Mouse (Mus musculus) testis, adult 2 months (tissue): ENCODE data around the gene Cmtm3. TPM values are rescaled to one million over a fixed set of nuclear protein-coding genes. Genes with fewer than 3 reads are reported as not detected.
A peak's percentile ranks its signal among the peaks of the same experiment; 100 is the strongest.
"Not testable (repeated sequence)": the region's sequence is repeated elsewhere in the genome, so short reads cannot be mapped to it uniquely, and the experiment has no call there.

ENCODE experiments used
- H3K27ac ChIP-seq: fragments of 200-500 bp; 2 replicates; pipeline ENCODE4 v1.5.1; 2012; ENCODE audit warnings: low read depth, low read length; ENCODE audit not compliant: control insufficient read depth, insufficient read depth
- H3K27me3 ChIP-seq: fragments of 200-500 bp; 2 replicates; pipeline ENCODE4 v1.6.1; 2012; ENCODE audit warnings: mild to moderate bottlenecking, low read length, moderate library complexity; ENCODE audit not compliant: control insufficient read depth, insufficient read depth
- H3K36me3 ChIP-seq: fragments of 200-500 bp; 2 replicates; pipeline ENCODE4 v1.6.1; 2012; ENCODE audit warnings: mild to moderate bottlenecking, low read length; ENCODE audit not compliant: control insufficient read depth, insufficient read depth
- H3K4me1 ChIP-seq: fragments of 200-500 bp; 2 replicates; pipeline ENCODE4 v1.6.1; 2012; ENCODE audit warnings: low read length; ENCODE audit not compliant: control insufficient read depth, insufficient read depth
- H3K4me3 ChIP-seq: fragments of 200-500 bp; 2 replicates; pipeline ENCODE4 v1.5.1; 2012; ENCODE audit warnings: low read depth, mild to moderate bottlenecking, low read length, moderate library complexity, mixed read lengths; ENCODE audit not compliant: control insufficient read depth
- CTCF ChIP-seq: fragments of 200-500 bp; IDR thresholded peaks from 2 replicates; pipeline ENCODE4 v1.5.1; 2012; ENCODE audit warnings: low read depth, mild to moderate bottlenecking, inconsistent platforms, low read length, moderate library complexity; ENCODE audit not compliant: control insufficient read depth, insufficient read depth, insufficient replicate concordance
- POLR2A ChIP-seq: fragments of 200-500 bp; IDR thresholded peaks from 2 replicates; pipeline ENCODE4 v1.6.1; 2012; ENCODE audit warnings: low read depth, mild to moderate bottlenecking, inconsistent platforms, low read length, moderate library complexity; ENCODE audit not compliant: control insufficient read depth
- polyA plus RNA-seq: library from polyadenylated mRNA; depleted of rRNA; stranded (reverse); fragments of >200 nt; gene quantifications from 2 replicates; pipeline ENCODE4 v1.2.3, GENCODE M21; 2012; rRNA removed

The Cmtm3 gene
- polyA plus RNA-seq = 12.9 and 14.9 TPM in 2 replicates

DNA sequence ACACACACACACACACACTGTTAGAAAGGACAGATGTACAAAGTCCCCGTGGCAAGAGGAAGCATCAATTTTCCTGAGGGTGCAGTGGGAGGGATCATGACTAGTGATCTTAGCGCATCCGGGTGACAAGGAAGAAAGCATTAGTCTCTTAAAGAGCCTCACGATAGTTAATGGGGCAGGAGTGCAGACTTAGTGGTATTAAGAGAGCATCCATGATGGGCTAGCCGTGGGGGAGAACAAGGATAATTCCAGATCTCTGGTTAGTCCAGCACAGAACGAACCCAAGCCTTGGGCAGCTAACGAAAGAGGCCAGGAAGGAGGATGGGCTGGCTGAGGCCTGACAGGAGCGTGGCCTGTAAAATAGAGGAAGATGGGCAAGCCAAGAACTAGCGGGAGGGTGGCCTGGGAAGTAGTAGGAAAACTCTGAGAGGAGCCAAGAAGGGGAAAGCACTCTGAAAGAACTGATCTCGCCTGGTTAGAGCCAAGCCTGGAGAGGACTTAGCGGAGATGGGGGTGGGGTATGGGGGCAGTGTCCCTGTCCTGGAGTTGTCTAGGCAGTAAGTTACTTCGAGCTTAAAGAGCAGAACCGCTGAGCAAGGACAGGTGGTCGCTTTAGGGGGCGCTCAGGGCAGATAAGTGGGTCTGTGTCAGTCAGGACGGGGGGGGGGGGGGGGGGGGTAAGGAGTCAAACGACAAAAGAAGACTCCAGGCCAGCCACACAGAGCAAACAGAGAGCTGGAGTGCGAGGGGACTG is at the start of gene Cmtm3:
Gene Cmtm3, plus strand, starts transcription at position 182 of the 754 bp plus-strand sequence.
- Histone ChIP-seq H3K36me3 (no peaks in the 10 kb centered on the region), H3K4me3 (peak within 1 kb of the TSS; percentile 73), H3K27ac (peak within 1 kb of the TSS; percentile 65; the same call in 1 of the 2 replicates), H3K27me3 (no peaks in the 10 kb centered on the region), H3K4me1 (peaks cover 13% of the 10 kb centered on the region)
- no peak for TF ChIP-seq CTCF
- no peak for TF ChIP-seq POLR2A

DNA sequence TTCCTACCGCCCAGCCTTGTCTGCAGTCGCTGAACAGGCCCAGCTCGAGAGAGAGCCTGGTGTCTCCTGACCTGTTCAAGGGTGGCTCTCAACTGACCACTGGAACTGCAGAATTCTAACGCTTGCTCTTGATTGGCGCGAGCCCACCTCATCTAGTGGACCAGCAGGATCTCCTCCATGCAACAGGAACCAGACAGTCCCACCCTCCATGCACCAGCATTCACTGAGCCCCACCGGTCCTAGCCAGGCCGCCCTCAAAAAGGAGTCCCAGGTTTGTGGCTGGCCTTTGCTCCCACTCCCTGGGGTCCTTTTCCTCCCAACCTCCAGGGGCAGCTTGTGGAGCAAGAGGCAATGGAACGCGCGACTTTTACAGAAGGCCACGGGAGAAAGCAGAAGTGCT is 46.1 kb upstream of the Cmtm3 start, which contains the start of gene Cmtm2a:
Gene Cmtm2a, minus strand, starts transcription at position 101 of the 400 bp plus-strand sequence.
- Histone ChIP-seq H3K27ac (peak within 1 kb of the TSS; percentile 75), H3K4me3 (peak within 1 kb of the TSS; percentile 76)
- not testable (repeated sequence) for H3K4me1 ChIP-seq, H3K36me3 ChIP-seq, H3K27me3 ChIP-seq
- TF ChIP-seq POLR2A = peak; percentile 21; the same call in 1 of the 2 replicates

DNA sequence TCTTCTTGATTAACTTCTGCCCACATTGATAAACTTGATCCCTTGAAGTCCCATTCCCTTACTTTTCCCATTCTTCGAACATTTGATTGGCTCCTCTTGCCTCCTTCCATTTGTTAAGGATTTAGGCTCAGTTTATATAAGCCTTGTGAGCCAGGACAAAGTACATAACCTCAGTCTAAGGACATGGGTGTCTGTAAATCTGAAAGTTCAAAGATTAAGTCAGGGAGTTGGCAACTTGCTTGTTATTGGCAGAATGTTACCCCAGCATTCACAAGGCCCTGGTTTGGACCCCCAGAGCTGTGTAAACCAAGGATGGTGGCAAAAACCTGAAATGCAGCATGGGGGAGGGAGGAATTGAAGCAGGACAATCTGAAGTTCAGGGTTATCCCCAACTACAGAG is 44.8 kb upstream of the Cmtm3 start:
- TF ChIP-seq POLR2A (no peak), CTCF (no peak)

DNA sequence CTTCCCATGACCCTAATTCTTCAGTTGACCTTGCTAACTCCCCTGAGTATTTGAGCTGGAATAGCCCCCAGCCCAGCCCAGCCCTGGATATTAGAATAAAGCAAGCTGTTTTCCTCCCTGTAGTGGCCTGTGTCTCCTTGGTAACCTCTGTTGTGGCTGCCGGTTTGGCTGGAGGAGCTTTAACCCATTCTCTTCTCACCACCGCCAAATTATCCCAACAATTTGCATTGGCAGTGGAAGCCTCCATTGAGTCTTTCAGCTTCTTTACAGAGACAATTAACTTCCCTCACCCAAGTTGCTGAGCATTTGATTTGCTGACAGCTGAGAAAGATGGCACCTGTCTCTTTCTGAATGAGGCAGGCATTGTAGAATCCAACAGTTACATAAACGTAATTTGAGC is 37.6 kb upstream of the Cmtm3 start:
- H3K36me3 ChIP-seq, H3K27me3 ChIP-seq, H3K4me3 ChIP-seq, H3K4me1 ChIP-seq, H3K27ac ChIP-seq: not testable (repeated sequence)

More for the DNA sequence above, 44.8 kb upstream of the Cmtm3 start:
- H3K36me3 ChIP-seq = no peaks in the 10 kb centered on the region; the same call in 1 of the 2 replicates
- no peak overlapping the region for H3K27ac ChIP-seq
- H3K4me1 ChIP-seq = peaks cover 7% of the 10 kb centered on the region
- H3K27me3 ChIP-seq = no peaks in the 10 kb centered on the region
- H3K4me3 ChIP-seq = no peak overlapping the region; the same call in 1 of the 2 replicates

DNA sequence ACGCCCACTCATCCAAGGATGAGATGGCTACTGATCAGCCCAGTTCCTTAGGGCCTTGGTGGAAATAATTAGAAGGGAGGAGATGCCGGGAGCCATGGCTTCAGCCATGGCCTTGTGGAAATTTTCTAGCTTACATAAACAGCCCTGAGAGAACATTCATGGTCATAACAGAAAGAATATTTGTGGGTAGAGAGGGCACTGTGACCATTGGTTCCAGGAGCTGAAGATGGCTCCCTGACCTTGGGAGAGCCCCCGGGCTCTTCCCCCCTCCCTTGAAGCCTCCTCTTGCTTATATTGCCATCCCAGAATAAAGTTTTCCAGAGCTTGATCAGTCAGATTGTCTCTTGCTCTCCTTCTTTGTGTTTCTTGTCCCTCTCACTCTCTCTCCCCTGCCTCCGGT is 36.7 kb upstream of the Cmtm3 start:
- not testable (repeated sequence) for H3K27ac ChIP-seq, H3K36me3 ChIP-seq, H3K4me3 ChIP-seq, H3K27me3 ChIP-seq, H3K4me1 ChIP-seq

DNA sequence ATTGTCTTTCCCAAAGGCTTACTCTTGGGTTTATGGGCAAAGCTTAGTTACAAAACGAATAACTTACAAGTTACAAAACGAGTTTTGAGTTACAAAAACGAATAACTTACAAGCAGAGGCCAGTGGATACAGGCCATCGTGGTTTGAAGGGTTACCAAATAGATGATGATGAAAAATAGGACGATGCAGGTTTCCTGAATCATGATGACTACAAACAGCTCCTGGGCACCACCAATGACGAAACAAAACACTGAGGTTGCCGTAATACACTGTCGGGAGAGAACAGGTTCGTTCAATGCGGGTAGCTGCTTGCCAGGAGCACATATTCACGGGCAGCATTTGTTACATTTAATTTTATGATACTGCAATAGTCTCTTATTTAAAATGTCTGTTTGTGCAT is 34.2 kb upstream of the Cmtm3 start:
- H3K4me3 ChIP-seq = no peak overlapping the region
- TF ChIP-seq POLR2A (no peak), CTCF (no peak)

DNA sequence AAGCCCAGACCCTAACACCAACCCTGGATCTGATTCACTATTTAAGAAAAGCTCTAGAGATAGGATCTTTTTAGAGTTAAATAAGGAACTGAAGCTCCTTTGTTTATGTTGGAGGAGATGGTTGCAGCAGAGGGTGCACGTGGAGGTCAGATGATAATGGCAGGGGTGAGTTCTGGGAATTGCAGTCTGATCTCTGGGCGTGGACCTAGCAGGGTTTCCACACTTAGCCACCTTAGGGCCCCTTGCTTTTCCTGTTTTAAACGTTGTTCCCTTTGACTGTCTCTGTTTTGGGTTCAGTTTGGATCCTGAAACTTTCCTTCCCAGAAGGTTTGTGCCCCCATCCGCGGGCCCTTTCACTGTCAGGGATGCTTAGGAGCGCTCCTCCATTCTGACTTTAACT is 30.9 kb upstream of the Cmtm3 start:
- not testable (repeated sequence) for H3K27ac ChIP-seq, H3K27me3 ChIP-seq, H3K4me1 ChIP-seq, H3K36me3 ChIP-seq, H3K4me3 ChIP-seq

More for the DNA sequence above, 34.2 kb upstream of the Cmtm3 start:
- Histone ChIP-seq H3K36me3 (no peaks in the 10 kb centered on the region), H3K27me3 (no peaks in the 10 kb centered on the region), H3K27ac (no peak overlapping the region), H3K4me1 (peaks cover 3% of the 10 kb centered on the region)
